Mouse (Mus musculus): Measurements from ENCODE around the gene Trmt10b. TPM values are rescaled to one million over a fixed set of nuclear protein-coding genes. Genes with fewer than 3 reads are reported as not detected.

Trmt10b gene
- polyA plus RNA-seq, 1 experiment from 2014 or later, result 19.4 TPM

- TF ChIP-seq CTCF (IDR thresholded peaks at IDR 0.05; ENCODE audit: low read depth), result no peak
- Histone ChIP-seq H3K4me2 (ENCODE audit: low read length) (no peak overlapping the region), H3K27ac (no peak overlapping the region), H3K4me1 (replicated peaks; ENCODE audit: insufficient read depth, low read length) (no peaks in the 10 kb centered on the region), H3K9me3 (replicated peaks; ENCODE audit: low read length) (no peaks in the 10 kb centered on the region), H3K36me3 (ENCODE audit: insufficient read depth, low read length) (0 out of 2 replicates have a peak, but pooled peaks cover 26% of the 10 kb centered on the region), H3K9ac (ENCODE audit: low read depth, low read length) (no peak overlapping the region), H3K4me3 (replicated peaks; ENCODE audit: low read depth, low read length) (no peak overlapping the region), H3K27me3 (ENCODE audit: insufficient read depth, low read length) (no peaks in the 10 kb centered on the region)
- ATAC-seq (replicated peaks; ENCODE audit: low FRiP score, low read depth), result no peak
- no peak for DNase-seq (ENCODE audit: low spot score)
- WGBS, result 96% methylated on average over 14 of the region's 14 CpGs
These were observed 8.6 kb downstream of the Trmt10b start for GRCm38 (mm10) chr4:45305536-45305935.

- Histone ChIP-seq H3K27ac (no peak overlapping the region), H3K4me3 (replicated peaks; ENCODE audit: low read depth, low read length) (no peak overlapping the region), H3K4me1 (replicated peaks; ENCODE audit: insufficient read depth, low read length) (no peaks in the 10 kb centered on the region), H3K4me2 (ENCODE audit: low read length) (no peak overlapping the region), H3K27me3 (ENCODE audit: insufficient read depth, low read length) (no peaks in the 10 kb centered on the region), H3K9ac (ENCODE audit: low read depth, low read length) (no peak overlapping the region), H3K9me3 (replicated peaks; ENCODE audit: low read length) (no peaks in the 10 kb centered on the region), H3K36me3 (ENCODE audit: insufficient read depth, low read length) (0 out of 2 replicates have a peak, but pooled peaks cover 21% of the 10 kb centered on the region)
- no peak for ATAC-seq (replicated peaks; ENCODE audit: low FRiP score, low read depth)
- peak; percentile 73 for TF ChIP-seq CTCF (IDR thresholded peaks at IDR 0.05; ENCODE audit: low read depth)
- 43% methylated on average over 11 of the region's 11 CpGs for WGBS
- peak; percentile 58 for DNase-seq (ENCODE audit: low spot score)
These were observed 11.1 kb downstream of the Trmt10b start for GRCm38 (mm10) chr4:45308046-45308445.

GRCm38 (mm10) chr4:45308606-45309005 is 11.7 kb downstream of the Trmt10b start:
- no peak for TF ChIP-seq CTCF (IDR thresholded peaks at IDR 0.05; ENCODE audit: low read depth)
- H3K36me3 ChIP-seq (ENCODE audit: insufficient read depth, low read length), result 0 out of 2 replicates have a peak, but pooled peaks cover 21% of the 10 kb centered on the region
- no peak for ATAC-seq (replicated peaks; ENCODE audit: low FRiP score, low read depth)

GRCm38 (mm10) chr4:45311056-45311455 is 14.1 kb downstream of the Trmt10b start:
- ATAC-seq (replicated peaks; ENCODE audit: low FRiP score, low read depth), result no peak
- DNase-seq (ENCODE audit: low spot score), result no peak
- WGBS, result 95% methylated on average over 2 of the region's 2 CpGs

More at GRCm38 (mm10) chr4:45308606-45309005, 11.7 kb downstream of the Trmt10b start:
- Histone ChIP-seq H3K27ac (no peak overlapping the region), H3K4me3 (replicated peaks; ENCODE audit: low read depth, low read length) (no peak overlapping the region), H3K4me1 (replicated peaks; ENCODE audit: insufficient read depth, low read length) (no peaks in the 10 kb centered on the region), H3K9me3 (replicated peaks; ENCODE audit: low read length) (no peaks in the 10 kb centered on the region), H3K9ac (ENCODE audit: low read depth, low read length) (no peak overlapping the region), H3K4me2 (ENCODE audit: low read length) (no peak overlapping the region), H3K27me3 (ENCODE audit: insufficient read depth, low read length) (no peaks in the 10 kb centered on the region)
- WGBS, result 89% methylated on average over 6 of the region's 6 CpGs
- no peak for DNase-seq (ENCODE audit: low spot score)

GRCm38 (mm10) chr4:45320159-45320816 is 23.4 kb downstream of the Trmt10b start:
- H3K36me3 ChIP-seq (ENCODE audit: insufficient read depth, low read length), result peaks cover 21% of the 10 kb centered on the region
- 0 out of 2 replicates have a peak, but pooled peaks cover 5% of the 10 kb centered on the region for H3K4me1 ChIP-seq (replicated peaks; ENCODE audit: insufficient read depth, low read length)
- no peaks in the 10 kb centered on the region for H3K9me3 ChIP-seq (replicated peaks; ENCODE audit: low read length)
- peak; percentile 90 for DNase-seq (ENCODE audit: low spot score)
- peak; percentile 91 for ATAC-seq (replicated peaks; ENCODE audit: low FRiP score, low read depth)
- H3K9ac ChIP-seq (ENCODE audit: low read depth, low read length), result peak overlapping the region; percentile 88
- H3K27me3 ChIP-seq (ENCODE audit: insufficient read depth, low read length), result no peaks in the 10 kb centered on the region
- under 1% methylated on average over 56 of the region's 56 CpGs for WGBS
- H3K4me3 ChIP-seq (replicated peaks; ENCODE audit: low read depth, low read length), result peak overlapping the region; percentile 88
- TF ChIP-seq CTCF (IDR thresholded peaks at IDR 0.05; ENCODE audit: low read depth), result no peak
- H3K4me2 ChIP-seq (ENCODE audit: low read length), result peak overlapping the region; percentile 77
- H3K27ac ChIP-seq, result peak overlapping the region; percentile 92

More at GRCm38 (mm10) chr4:45311056-45311455, 14.1 kb downstream of the Trmt10b start:
- TF ChIP-seq CTCF (IDR thresholded peaks at IDR 0.05; ENCODE audit: low read depth), result no peak
- no peak overlapping the region for H3K9ac ChIP-seq (ENCODE audit: low read depth, low read length)
- peaks cover 26% of the 10 kb centered on the region; the same call in 1 of the 2 replicates for H3K36me3 ChIP-seq (ENCODE audit: insufficient read depth, low read length)
- H3K27me3 ChIP-seq (ENCODE audit: insufficient read depth, low read length), result no peaks in the 10 kb centered on the region
- H3K27ac ChIP-seq, result no peak overlapping the region
- H3K4me1 ChIP-seq (replicated peaks; ENCODE audit: insufficient read depth, low read length), result no peaks in the 10 kb centered on the region
- H3K4me2 ChIP-seq (ENCODE audit: low read length), result no peak overlapping the region
- no peaks in the 10 kb centered on the region for H3K9me3 ChIP-seq (replicated peaks; ENCODE audit: low read length)
- H3K4me3 ChIP-seq (replicated peaks; ENCODE audit: low read depth, low read length), result no peak overlapping the region

GRCm38 (mm10) chr4:45331139-45331538 is 34.2 kb downstream of the Trmt10b start:
- H3K4me2 ChIP-seq (ENCODE audit: low read length), result no peak overlapping the region
- ATAC-seq (replicated peaks; ENCODE audit: low FRiP score, low read depth) (no peak), DNase-seq (ENCODE audit: low spot score) (no peak)
- 78% methylated on average over 7 of the region's 7 CpGs for WGBS
- H3K9ac ChIP-seq (ENCODE audit: low read depth, low read length), result no peak overlapping the region
- H3K36me3 ChIP-seq (ENCODE audit: insufficient read depth, low read length), result no peaks in the 10 kb centered on the region
- H3K4me3 ChIP-seq (replicated peaks; ENCODE audit: low read depth, low read length), result no peak overlapping the region
- no peak overlapping the region for H3K27ac ChIP-seq
- H3K9me3 ChIP-seq (replicated peaks; ENCODE audit: low read length), result no peaks in the 10 kb centered on the region
- H3K27me3 ChIP-seq (ENCODE audit: insufficient read depth, low read length), result no peaks in the 10 kb centered on the region
- no peaks in the 10 kb centered on the region for H3K4me1 ChIP-seq (replicated peaks; ENCODE audit: insufficient read depth, low read length)
- no peak for TF ChIP-seq CTCF (IDR thresholded peaks at IDR 0.05; ENCODE audit: low read depth)
